Mouse (Mus musculus) hematopoietic stem cell, adult 5-6 weeks (primary cell): ENCODE measurements around the gene Dtx1. TPM values are rescaled to one million over a fixed set of nuclear protein-coding genes. Genes with fewer than 3 reads are reported as not detected.

Source experiments
- total RNA-seq: library from RNA; stranded (forward); fragments of 172-1452, 232-1000 nt; gene quantifications from 2 replicates; pipeline ENCODE4 v1.2.3, GENCODE M21; 2017

Dtx1 gene
- total RNA-seq, 1 experiment from 2014 or later = not detected

Other genes starting within 250 kb of the Dtx1 start
- gene Sdsl, start 239.1 kb downstream of the Dtx1 start, total RNA-seq = 9.1 and 26.1 TPM in 2 replicates
- gene Sds, start 235.4 kb downstream of the Dtx1 start, total RNA-seq = not detected in 2 replicates
- gene Plbd2, start 208.3 kb downstream of the Dtx1 start, total RNA-seq = 7.4 and 7.9 TPM in 2 replicates
- gene Slc8b1, start 200.8 kb downstream of the Dtx1 start, total RNA-seq = 8.4 and 13.2 TPM in 2 replicates
- 7.3 and 9.8 TPM in 2 replicates for gene Tpcn1, start 123.3 kb downstream of the Dtx1 start, total RNA-seq
- not detected in 2 replicates for gene Iqcd, start 122.9 kb downstream of the Dtx1 start, total RNA-seq
- 1.8 TPM in 2 replicates for gene Rita1, start 99.3 kb downstream of the Dtx1 start, total RNA-seq
- 46.9 and 52.5 TPM in 2 replicates for gene Ddx54, start 99.2 kb downstream of the Dtx1 start, total RNA-seq
- not detected in 2 replicates for gene Cfap73, start 77.7 kb downstream of the Dtx1 start, total RNA-seq
- gene Rasal1, start 63.1 kb downstream of the Dtx1 start, total RNA-seq = 2.9 and 3.4 TPM in 2 replicates
- gene Oas2, start 37.9 kb upstream of the Dtx1 start, total RNA-seq = 3.7 and 6.8 TPM in 2 replicates
- 8.6 and 13.6 TPM in 2 replicates for gene Oas3, start 65.7 kb upstream of the Dtx1 start, total RNA-seq
- 0.19 and 0.30 TPM in 2 replicates for gene Oas1e, start 83.6 kb upstream of the Dtx1 start, total RNA-seq
- gene Oas1c, start 100.6 kb upstream of the Dtx1 start, total RNA-seq = 2.0 and 10.4 TPM in 2 replicates
- gene Oas1f, start 135.4 kb upstream of the Dtx1 start, total RNA-seq = not detected in 2 replicates
- gene Oas1h, start 149.5 kb upstream of the Dtx1 start, total RNA-seq = not detected in 2 replicates
- 4.8 and 6.2 TPM in 2 replicates for gene Oas1g, start 175.7 kb upstream of the Dtx1 start, total RNA-seq
- gene Oas1a, start 195.6 kb upstream of the Dtx1 start, total RNA-seq = 23.4 and 33.7 TPM in 2 replicates
- not detected in 2 replicates for gene Oas1d, start 202.6 kb upstream of the Dtx1 start, total RNA-seq